Mouse (Mus musculus) heart, adult 11 months (tissue): ENCODE results near the gene Acsl6.

Experiments
- DNase-seq: peaks from one replicate; pipeline ENCODE4 v3.0.0; 2022

The Acsl6 gene

GRCm38 (mm10) chr11:54307139-54307816 lies 3.7 kb downstream of the Acsl6 start:
- no peak for DNase-seq

GRCm38 (mm10) chr11:54310588-54310987 lies 7.0 kb downstream of the Acsl6 start:
- no peak for DNase-seq

GRCm38 (mm10) chr11:54312021-54312420 lies 8.4 kb downstream of the Acsl6 start:
- peak; percentile 97 for DNase-seq

- DNase-seq: no peak
These were observed 9.0 kb downstream of the Acsl6 start for GRCm38 (mm10) chr11:54312603-54313002.

- no peak for DNase-seq
These were observed 10.1 kb downstream of the Acsl6 start for GRCm38 (mm10) chr11:54313391-54314360.

- peak; percentile 84 for DNase-seq
These were observed 11.1 kb downstream of the Acsl6 start for GRCm38 (mm10) chr11:54314740-54315139.

- DNase-seq: peak; percentile 82
These were observed 11.7 kb downstream of the Acsl6 start for GRCm38 (mm10) chr11:54315336-54315735.

- peak; percentile 79 for DNase-seq
These were observed 13.8 kb downstream of the Acsl6 start for GRCm38 (mm10) chr11:54317361-54317760.

GRCm38 (mm10) chr11:54317795-54318194 lies 14.2 kb downstream of the Acsl6 start:
- peak; percentile 82 for DNase-seq

GRCm38 (mm10) chr11:54321802-54322532 lies 18.4 kb downstream of the Acsl6 start:
- DNase-seq: peak; percentile 87

GRCm38 (mm10) chr11:54331463-54332183 lies 28.0 kb downstream of the Acsl6 start:
- no peak for DNase-seq

GRCm38 (mm10) chr11:54336165-54336707 lies 32.6 kb downstream of the Acsl6 start:
- DNase-seq: no peak

GRCm38 (mm10) chr11:54343703-54344102 lies 40.1 kb downstream of the Acsl6 start:
- peak; percentile 75 for DNase-seq

- peak; percentile 69 for DNase-seq
These were observed 48.1 kb downstream of the Acsl6 start for GRCm38 (mm10) chr11:54351704-54352103.

GRCm38 (mm10) chr11:54353121-54353576 lies 49.6 kb downstream of the Acsl6 start:
- peak; percentile 89 for DNase-seq

GRCm38 (mm10) chr11:54354595-54355563 lies 51.3 kb downstream of the Acsl6 start:
- DNase-seq: no peak

GRCm38 (mm10) chr11:54355564-54355955 lies 52.0 kb downstream of the Acsl6 start:
- DNase-seq: no peak

GRCm38 (mm10) chr11:54356676-54357075 lies 53.1 kb downstream of the Acsl6 start:
- no peak for DNase-seq

GRCm38 (mm10) chr11:54372553-54372952 lies 69.0 kb downstream of the Acsl6 start:
- no peak for DNase-seq

GRCm38 (mm10) chr11:54390386-54390785 lies 86.8 kb downstream of the Acsl6 start:
- no peak for DNase-seq

- DNase-seq: no peak
These were observed 87.7 kb downstream of the Acsl6 start for GRCm38 (mm10) chr11:54391326-54391725.
